Mouse (Mus musculus): ENCODE data around the gene Rasgrf1. TPM values are rescaled to one million over a fixed set of nuclear protein-coding genes. Genes with fewer than 3 reads are reported as not detected.

The Rasgrf1 gene
- polyA plus RNA-seq, 1 experiment, result 124 TPM

DNA sequence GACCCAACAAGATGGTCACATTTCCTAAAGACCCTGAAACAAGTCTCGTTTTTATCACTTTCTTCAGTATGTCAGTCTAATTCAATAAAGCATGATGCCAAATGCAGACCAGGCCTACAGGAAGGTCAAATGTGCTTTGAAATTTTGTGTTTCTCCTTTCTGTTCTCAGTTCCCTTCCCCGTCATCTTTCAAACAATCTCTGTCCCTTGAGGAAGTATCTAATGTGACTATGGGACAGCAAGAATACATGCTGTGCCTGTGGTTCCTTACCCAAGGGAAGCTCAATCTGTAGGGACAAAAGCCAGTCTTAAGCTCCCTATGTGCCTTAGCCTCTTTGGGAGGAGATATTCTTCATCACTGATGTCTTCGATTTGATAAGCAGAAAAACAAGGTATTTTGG is 104.9 kb downstream of the Rasgrf1 start:
- no peaks in the 10 kb centered on the region for H3K4me1 ChIP-seq (ENCODE audit: control insufficient read depth, insufficient read depth, low read length)
- TF ChIP-seq CTCF (IDR thresholded peaks at IDR 0.05; ENCODE audit: extremely low read depth, insufficient read depth, low read length) (no peak), POLR2A (IDR thresholded peaks at IDR 0.05; ENCODE audit: extremely low read depth, insufficient read depth, low read length) (no peak)
- H3K4me3 ChIP-seq (ENCODE audit: insufficient read depth, low read length), result no peak overlapping the region
- no peak overlapping the region for H3K27ac ChIP-seq (ENCODE audit: insufficient read depth, low read length)

DNA sequence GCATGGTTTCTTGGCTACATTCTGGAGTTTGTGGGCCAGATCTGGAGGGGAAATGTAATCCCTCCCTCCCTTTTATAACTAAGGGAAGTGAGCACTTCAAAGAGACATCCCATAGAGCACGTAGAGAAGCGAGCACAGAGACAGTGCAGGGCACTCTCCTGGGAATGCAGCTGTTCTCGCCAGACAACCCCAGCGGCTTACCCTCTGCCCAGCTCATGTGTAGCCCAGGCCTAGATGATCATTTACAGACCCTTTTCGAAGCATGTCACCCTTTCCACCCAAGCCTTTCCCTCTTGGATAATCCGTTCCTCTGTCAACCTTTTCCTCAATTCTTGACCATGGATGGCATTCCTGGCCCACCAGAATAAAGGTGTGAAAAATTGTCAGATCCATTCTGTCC is 106.5 kb downstream of the Rasgrf1 start:
- TF ChIP-seq CTCF (IDR thresholded peaks at IDR 0.05; ENCODE audit: extremely low read depth, insufficient read depth, low read length), result no peak
- TF ChIP-seq POLR2A (IDR thresholded peaks at IDR 0.05; ENCODE audit: extremely low read depth, insufficient read depth, low read length), result no peak
- peaks cover 4% of the 10 kb centered on the region; the same call in 1 of the 2 replicates for H3K4me1 ChIP-seq (ENCODE audit: control insufficient read depth, insufficient read depth, low read length)
- no peak overlapping the region for H3K4me3 ChIP-seq (ENCODE audit: insufficient read depth, low read length)
- no peak overlapping the region for H3K27ac ChIP-seq (ENCODE audit: insufficient read depth, low read length)

DNA sequence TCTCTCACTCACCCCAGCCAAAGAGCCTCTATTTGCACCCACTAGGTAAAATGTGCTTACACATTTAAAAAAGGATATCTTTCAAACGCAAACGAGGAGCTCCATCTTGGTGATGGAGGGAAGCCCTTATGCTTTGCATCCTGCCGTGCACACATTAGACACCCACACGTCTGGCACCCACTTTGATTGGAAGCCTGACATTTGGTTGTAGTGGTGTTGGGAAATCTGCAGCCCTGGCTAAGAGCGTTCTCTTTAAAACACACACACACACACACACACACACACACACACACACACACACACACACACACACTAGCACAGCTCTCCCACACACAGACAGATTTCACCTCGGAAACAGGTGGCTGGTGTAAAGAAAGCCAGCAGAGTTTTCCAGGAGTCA is 111.2 kb downstream of the Rasgrf1 start:
- TF ChIP-seq POLR2A (IDR thresholded peaks at IDR 0.05; ENCODE audit: extremely low read depth, insufficient read depth, low read length) (no peak), CTCF (IDR thresholded peaks at IDR 0.05; ENCODE audit: extremely low read depth, insufficient read depth, low read length) (no peak)
- Histone ChIP-seq H3K27ac (ENCODE audit: insufficient read depth, low read length) (no peak overlapping the region), H3K4me1 (ENCODE audit: control insufficient read depth, insufficient read depth, low read length) (peaks cover 4% of the 10 kb centered on the region; the same call in 1 of the 2 replicates)

DNA sequence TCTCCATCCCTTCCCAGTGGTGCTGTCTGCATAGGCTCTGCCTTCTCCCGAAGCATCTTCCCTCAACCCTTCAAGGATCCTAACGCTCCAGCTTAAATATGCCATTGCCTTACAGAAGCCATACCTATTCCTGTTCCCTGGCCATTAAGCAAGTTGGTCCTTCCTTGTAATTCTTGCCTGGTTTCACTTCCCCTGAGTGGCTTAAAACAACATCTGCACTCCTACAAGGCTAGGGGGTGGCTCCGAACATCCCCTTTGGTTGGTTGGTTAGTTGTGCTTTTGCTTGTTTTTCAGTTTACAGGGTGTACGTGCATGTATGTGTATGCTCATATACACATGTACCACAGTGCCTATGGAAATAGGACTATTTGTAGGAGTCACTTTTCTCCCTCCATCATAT is 111.7 kb downstream of the Rasgrf1 start:
- no peak overlapping the region for H3K27ac ChIP-seq (ENCODE audit: insufficient read depth, low read length)
- TF ChIP-seq CTCF (IDR thresholded peaks at IDR 0.05; ENCODE audit: extremely low read depth, insufficient read depth, low read length), result no peak
- TF ChIP-seq POLR2A (IDR thresholded peaks at IDR 0.05; ENCODE audit: extremely low read depth, insufficient read depth, low read length), result no peak
- H3K4me1 ChIP-seq (ENCODE audit: control insufficient read depth, insufficient read depth, low read length), result peaks cover 4% of the 10 kb centered on the region; the same call in 1 of the 2 replicates
- no peak overlapping the region for H3K4me3 ChIP-seq (ENCODE audit: insufficient read depth, low read length)

More for the DNA sequence above, 111.2 kb downstream of the Rasgrf1 start:
- no peak overlapping the region for H3K4me3 ChIP-seq (ENCODE audit: insufficient read depth, low read length)

DNA sequence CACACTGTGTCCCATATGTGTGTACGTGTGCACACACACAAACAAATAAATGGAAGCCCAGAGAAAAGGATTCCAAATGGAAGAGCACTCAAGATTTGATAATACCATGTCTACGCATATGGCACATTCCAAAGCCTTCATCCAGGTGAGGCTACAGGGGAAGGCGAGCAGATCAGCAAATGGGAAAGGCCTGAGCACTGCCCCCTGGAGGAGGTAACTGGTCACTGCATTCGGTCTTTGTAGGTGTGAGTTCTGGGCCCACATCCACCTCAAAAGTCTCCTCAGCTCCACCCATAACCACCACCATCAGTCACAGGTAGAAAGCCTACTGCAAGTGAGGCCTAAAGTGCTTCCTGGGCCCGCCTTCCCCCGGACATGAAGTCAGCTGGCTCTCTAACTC is 118.0 kb downstream of the Rasgrf1 start:
- TF ChIP-seq POLR2A (IDR thresholded peaks at IDR 0.05; ENCODE audit: extremely low read depth, insufficient read depth, low read length) (no peak), CTCF (IDR thresholded peaks at IDR 0.05; ENCODE audit: extremely low read depth, insufficient read depth, low read length) (no peak)
- Histone ChIP-seq H3K27ac (ENCODE audit: insufficient read depth, low read length) (no peak overlapping the region), H3K4me1 (ENCODE audit: control insufficient read depth, insufficient read depth, low read length) (no peaks in the 10 kb centered on the region), H3K4me3 (ENCODE audit: insufficient read depth, low read length) (no peak overlapping the region)

DNA sequence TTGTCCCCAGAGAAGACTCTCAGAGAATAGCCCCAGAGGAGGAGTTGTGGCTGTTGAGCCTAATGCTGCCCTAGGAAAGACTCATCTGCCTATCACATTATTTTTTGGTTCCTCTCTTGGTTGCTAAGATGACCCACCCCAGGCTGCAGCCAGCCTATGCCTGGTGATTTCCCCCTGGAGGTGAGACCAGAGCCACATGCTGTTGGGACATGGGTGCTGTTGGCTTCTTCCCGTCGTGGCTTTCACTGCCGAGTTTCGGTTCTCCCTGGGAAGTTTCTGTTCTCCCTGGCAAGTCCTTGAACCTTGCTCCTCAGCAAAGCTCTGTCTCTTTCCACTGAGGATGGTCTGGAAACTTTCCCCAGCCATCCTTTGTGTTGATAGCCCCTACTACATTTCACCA is 124.2 kb downstream of the Rasgrf1 start:
- H3K27ac ChIP-seq (ENCODE audit: insufficient read depth, low read length), result no peak overlapping the region
- H3K4me3 ChIP-seq (ENCODE audit: insufficient read depth, low read length), result no peak overlapping the region
- H3K4me1 ChIP-seq (ENCODE audit: control insufficient read depth, insufficient read depth, low read length), result no peaks in the 10 kb centered on the region
- TF ChIP-seq CTCF (IDR thresholded peaks at IDR 0.05; ENCODE audit: extremely low read depth, insufficient read depth, low read length) (no peak), POLR2A (IDR thresholded peaks at IDR 0.05; ENCODE audit: extremely low read depth, insufficient read depth, low read length) (no peak)

DNA sequence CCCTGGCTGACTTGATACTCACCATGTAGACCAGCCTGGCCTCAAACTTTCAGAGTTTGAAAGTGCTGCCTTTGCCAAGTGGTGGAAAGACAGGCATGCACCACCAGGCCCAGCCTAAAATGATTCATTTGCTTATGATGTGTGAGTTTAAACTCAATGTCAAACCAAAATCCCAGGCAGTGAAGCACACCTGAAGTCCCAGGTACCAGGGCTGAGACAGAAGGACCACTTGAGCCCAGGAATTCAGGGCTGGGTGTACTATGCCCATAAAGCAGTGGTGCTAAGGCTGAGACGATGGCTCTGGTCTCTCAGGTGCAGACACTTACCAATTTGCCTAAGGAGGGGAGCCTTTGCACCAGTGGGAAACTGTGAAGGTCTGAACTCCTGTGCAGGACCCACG is 125.5 kb downstream of the Rasgrf1 start:
- H3K4me3 ChIP-seq (ENCODE audit: insufficient read depth, low read length), result no peak overlapping the region
- no peak overlapping the region for H3K27ac ChIP-seq (ENCODE audit: insufficient read depth, low read length)
- no peak for TF ChIP-seq CTCF (IDR thresholded peaks at IDR 0.05; ENCODE audit: extremely low read depth, insufficient read depth, low read length)
- TF ChIP-seq POLR2A (IDR thresholded peaks at IDR 0.05; ENCODE audit: extremely low read depth, insufficient read depth, low read length), result no peak
- H3K4me1 ChIP-seq (ENCODE audit: control insufficient read depth, insufficient read depth, low read length), result no peaks in the 10 kb centered on the region

DNA sequence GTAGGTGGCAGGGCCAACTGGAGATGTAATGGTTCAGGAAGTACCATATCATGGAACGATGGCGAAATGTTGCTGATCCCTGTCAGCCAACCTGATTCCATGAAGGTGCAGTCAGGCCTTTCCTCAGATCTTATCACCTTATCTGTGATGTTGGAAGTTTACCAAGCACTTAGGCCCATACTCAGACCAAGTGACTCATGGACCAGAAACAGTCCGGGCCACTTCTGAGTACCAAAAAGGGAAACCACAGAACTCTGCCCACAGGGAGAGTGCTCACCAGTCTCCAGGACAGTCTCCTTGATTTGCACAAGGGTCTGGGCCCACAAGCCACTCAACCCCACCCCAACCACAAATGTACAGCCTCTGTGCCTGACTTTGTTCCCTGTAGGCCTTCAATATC is 126.1 kb downstream of the Rasgrf1 start:
- Histone ChIP-seq H3K4me1 (ENCODE audit: control insufficient read depth, insufficient read depth, low read length) (no peaks in the 10 kb centered on the region), H3K27ac (ENCODE audit: insufficient read depth, low read length) (no peak overlapping the region), H3K4me3 (ENCODE audit: insufficient read depth, low read length) (no peak overlapping the region)
- TF ChIP-seq POLR2A (IDR thresholded peaks at IDR 0.05; ENCODE audit: extremely low read depth, insufficient read depth, low read length), result no peak
- no peak for TF ChIP-seq CTCF (IDR thresholded peaks at IDR 0.05; ENCODE audit: extremely low read depth, insufficient read depth, low read length)

DNA sequence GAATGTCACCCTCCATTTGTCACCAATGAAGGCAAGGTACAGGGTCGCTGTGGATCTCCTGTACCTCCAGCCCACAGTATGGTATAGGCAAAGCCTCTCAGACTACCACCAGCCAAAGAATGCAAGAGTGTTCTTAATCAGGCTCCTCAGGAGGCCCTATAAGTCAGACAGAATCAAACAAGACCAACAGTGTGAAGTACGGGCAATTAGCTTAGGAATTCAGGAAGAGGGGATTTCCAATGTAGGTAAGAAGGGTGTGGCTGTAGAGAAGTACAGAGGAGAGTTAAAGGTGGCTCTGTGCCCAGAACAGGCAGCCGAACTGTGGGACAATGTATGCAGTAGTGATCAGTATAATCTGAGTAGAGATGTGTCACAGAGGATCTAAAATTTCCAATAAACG is 126.6 kb downstream of the Rasgrf1 start:
- no peak overlapping the region for H3K27ac ChIP-seq (ENCODE audit: insufficient read depth, low read length)
- TF ChIP-seq POLR2A (IDR thresholded peaks at IDR 0.05; ENCODE audit: extremely low read depth, insufficient read depth, low read length) (no peak), CTCF (IDR thresholded peaks at IDR 0.05; ENCODE audit: extremely low read depth, insufficient read depth, low read length) (no peak)
- H3K4me3 ChIP-seq (ENCODE audit: insufficient read depth, low read length), result no peak overlapping the region
- H3K4me1 ChIP-seq (ENCODE audit: control insufficient read depth, insufficient read depth, low read length), result no peaks in the 10 kb centered on the region

DNA sequence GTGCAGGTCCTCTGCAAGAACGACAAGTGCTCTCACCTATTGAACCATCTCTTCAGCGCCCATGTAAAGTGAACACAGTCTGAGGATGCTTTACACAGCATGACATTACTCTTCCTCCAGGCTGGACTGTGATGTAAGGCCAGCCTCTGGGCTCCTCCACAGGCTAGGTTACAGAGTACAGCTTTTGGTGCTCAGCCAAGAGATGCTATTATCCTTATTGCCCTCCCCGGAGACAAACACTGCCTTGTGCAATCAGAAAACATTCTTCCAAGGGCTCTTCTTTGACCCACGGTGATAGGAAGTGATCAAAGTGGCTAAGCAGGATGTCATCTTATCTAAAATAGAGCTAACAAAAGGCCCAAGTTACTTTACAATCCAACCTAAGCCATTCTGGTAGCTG is 128.8 kb downstream of the Rasgrf1 start:
- TF ChIP-seq POLR2A (IDR thresholded peaks at IDR 0.05; ENCODE audit: extremely low read depth, insufficient read depth, low read length) (no peak), CTCF (IDR thresholded peaks at IDR 0.05; ENCODE audit: extremely low read depth, insufficient read depth, low read length) (no peak)
- Histone ChIP-seq H3K4me3 (ENCODE audit: insufficient read depth, low read length) (no peak overlapping the region), H3K27ac (ENCODE audit: insufficient read depth, low read length) (no peak overlapping the region)

More for the DNA sequence above, 128.8 kb downstream of the Rasgrf1 start:
- no peaks in the 10 kb centered on the region for H3K4me1 ChIP-seq (ENCODE audit: control insufficient read depth, insufficient read depth, low read length)

All from cortical plate, adult 2 months (tissue).